Mouse (Mus musculus) midbrain, embryonic 16.5 days (tissue): ENCODE measurements around the gene Ampd1. TPM values are rescaled to one million over a fixed set of nuclear protein-coding genes. Genes with fewer than 3 reads are reported as not detected.
A peak's percentile ranks its signal among the peaks of the same experiment; 100 is the strongest.

Source experiments
- ATAC-seq: fragments of 200-750 bp; cut with Nextera tagmentation; 2 replicates; pipeline ENCODE4 v1.8.0; 2017; ENCODE audit warnings: moderate TSS enrichment
- H3K27ac ChIP-seq: fragments of 300-500 bp; sonication (generic); 2 replicates; pipeline ENCODE4 v1.5.1; 2014; ENCODE audit warnings: mild to moderate bottlenecking, low read length, mixed read lengths
- H3K27me3 ChIP-seq: fragments of 300-500 bp; sonication (generic); 2 replicates; pipeline ENCODE4 v1.6.1; 2014; ENCODE audit warnings: low read depth, low read length, mixed read lengths; ENCODE audit not compliant: control insufficient read depth, insufficient read depth
- H3K36me3 ChIP-seq: fragments of 300-500 bp; sonication (generic); 2 replicates; pipeline ENCODE4 v1.6.1; 2014; ENCODE audit warnings: mild to moderate bottlenecking, low read length, moderate library complexity, mixed read lengths; ENCODE audit not compliant: control insufficient read depth, insufficient read depth
- H3K4me1 ChIP-seq: fragments of 300-500 bp; sonication (generic); 2 replicates; pipeline ENCODE4 v1.6.1; 2014; ENCODE audit warnings: mild to moderate bottlenecking, low read length, mixed read lengths; ENCODE audit not compliant: control insufficient read depth, insufficient read depth
- H3K4me2 ChIP-seq: fragments of 300-500 bp; sonication (generic); 2 replicates; pipeline ENCODE4 v1.6.1; 2014; ENCODE audit warnings: mild to moderate bottlenecking, low read length, mixed read lengths
- H3K4me3 ChIP-seq: fragments of 300-500 bp; sonication (generic); 2 replicates; pipeline ENCODE4 v1.5.1; 2014; ENCODE audit warnings: low read depth, mild to moderate bottlenecking, low read length, moderate library complexity, mixed read lengths
- H3K9ac ChIP-seq: fragments of 300-500 bp; sonication (generic); 2 replicates; pipeline ENCODE4 v1.6.1; 2014; ENCODE audit warnings: low read depth, low read length, mixed read lengths
- H3K9me3 ChIP-seq: fragments of 300-500 bp; sonication (generic); replicated peaks from 2 replicates; pipeline ENCODE4 v1.6.1; 2014; ENCODE audit warnings: mild to moderate bottlenecking, low read length, mixed read lengths; ENCODE audit not compliant: control insufficient read depth, poor library complexity, severe bottlenecking
- WGBS: fragments of 180-500 bp; shearing (Covaris S2); extraction: QIAGEN DNeasy Blood & Tissue Kit; methylation state at CpG from one replicate; pipeline ENCODE4 v1.1.7; 2014; 5-methylcytosine and 5-hydroxymethylcytosine counted together
- polyA plus RNA-seq: library from polyadenylated mRNA; unstranded; fragments of >200 nt; fragmentation: Nextera tagmentation; extraction: Ambion mirVana; gene quantifications from 2 replicates; pipeline ENCODE4 v1.2.1, GENCODE M21; 2015

The Ampd1 gene
- 0.20 TPM in 1 of 2 replicates, not detected in the other for polyA plus RNA-seq

DNA sequence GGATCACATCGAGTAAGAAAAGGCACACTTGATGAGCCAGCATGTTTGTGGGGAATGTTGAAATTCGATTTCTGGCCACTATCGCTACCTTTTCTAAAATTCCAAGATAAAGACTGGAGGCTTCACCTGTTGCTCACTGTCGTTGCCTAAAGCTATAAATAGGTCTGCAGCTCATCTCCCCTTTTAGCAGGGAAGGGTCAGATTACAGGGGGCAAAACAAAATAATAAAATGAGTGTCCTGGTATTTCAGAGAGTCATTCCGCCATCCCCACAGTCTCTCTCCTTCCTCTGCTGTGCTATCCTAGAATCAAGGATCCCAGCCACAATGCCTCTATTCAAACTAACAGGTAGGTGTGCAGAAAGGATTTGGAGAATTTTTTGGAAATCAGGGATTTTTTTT, at the start of gene Ampd1:
Ampd1 (plus strand) TSS at position 244 of the 400 bp plus-strand sequence.
- Histone ChIP-seq H3K9ac (no peak within 1 kb of the TSS), H3K9me3 (no peaks in the 10 kb centered on the region), H3K4me2 (no peak within 1 kb of the TSS), H3K36me3 (peaks cover 4% of the 10 kb centered on the region; the same call in 1 of the 2 replicates), H3K4me3 (no peak within 1 kb of the TSS), H3K27me3 (no peaks in the 10 kb centered on the region), H3K4me1 (no peaks in the 10 kb centered on the region), H3K27ac (no peak within 1 kb of the TSS)
- 78% methylated on average over 5 of the region's 5 CpGs for WGBS
- ATAC-seq: no peak

DNA sequence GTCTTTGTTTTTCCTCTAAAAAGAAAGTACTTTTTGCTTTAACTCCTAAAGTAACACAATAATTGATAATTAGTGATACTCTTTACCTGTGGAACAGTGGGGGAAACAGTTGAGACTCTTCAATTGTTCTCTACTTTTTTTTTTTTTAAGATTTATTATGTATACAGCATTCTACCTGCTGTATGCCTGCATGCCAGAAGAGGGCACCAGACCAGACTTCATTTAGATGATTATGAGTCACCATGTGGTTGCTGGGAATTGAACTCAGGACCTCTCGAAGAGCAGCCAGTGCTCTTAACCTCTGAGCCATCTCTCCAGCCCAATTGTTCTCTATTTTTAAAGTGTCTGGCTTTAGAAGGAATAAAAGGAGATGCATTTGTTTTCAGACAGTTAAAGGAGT, 47.6 kb upstream of the Ampd1 start:
- Histone ChIP-seq H3K36me3 (peaks cover 10% of the 10 kb centered on the region), H3K9me3 (no peaks in the 10 kb centered on the region), H3K27me3 (no peaks in the 10 kb centered on the region), H3K4me2 (no peak overlapping the region), H3K9ac (no peak overlapping the region), H3K27ac (no peak overlapping the region), H3K4me1 (peaks cover 18% of the 10 kb centered on the region), H3K4me3 (no peak overlapping the region)
- WGBS: 88% methylated on average over 1 of the region's 1 CpGs
- ATAC-seq: no peak

GRCm38 (mm10) chr3:103040285-103040684, 33.5 kb upstream of the Ampd1 start:
- ATAC-seq: no peak
- no peak overlapping the region for H3K4me2 ChIP-seq
- no peaks in the 10 kb centered on the region for H3K9me3 ChIP-seq
- H3K4me1 ChIP-seq: no peaks in the 10 kb centered on the region
- no peak overlapping the region for H3K27ac ChIP-seq
- H3K9ac ChIP-seq: no peak overlapping the region
- WGBS: 94% methylated on average over 6 of the region's 6 CpGs
- H3K27me3 ChIP-seq: no peaks in the 10 kb centered on the region
- H3K36me3 ChIP-seq: peaks cover 16% of the 10 kb centered on the region
- H3K4me3 ChIP-seq: no peak overlapping the region

- no peak overlapping the region for H3K27ac ChIP-seq
- ATAC-seq: no peak
Measured at GRCm38 (mm10) chr3:103040861-103041379, 32.9 kb upstream of the Ampd1 start.

DNA sequence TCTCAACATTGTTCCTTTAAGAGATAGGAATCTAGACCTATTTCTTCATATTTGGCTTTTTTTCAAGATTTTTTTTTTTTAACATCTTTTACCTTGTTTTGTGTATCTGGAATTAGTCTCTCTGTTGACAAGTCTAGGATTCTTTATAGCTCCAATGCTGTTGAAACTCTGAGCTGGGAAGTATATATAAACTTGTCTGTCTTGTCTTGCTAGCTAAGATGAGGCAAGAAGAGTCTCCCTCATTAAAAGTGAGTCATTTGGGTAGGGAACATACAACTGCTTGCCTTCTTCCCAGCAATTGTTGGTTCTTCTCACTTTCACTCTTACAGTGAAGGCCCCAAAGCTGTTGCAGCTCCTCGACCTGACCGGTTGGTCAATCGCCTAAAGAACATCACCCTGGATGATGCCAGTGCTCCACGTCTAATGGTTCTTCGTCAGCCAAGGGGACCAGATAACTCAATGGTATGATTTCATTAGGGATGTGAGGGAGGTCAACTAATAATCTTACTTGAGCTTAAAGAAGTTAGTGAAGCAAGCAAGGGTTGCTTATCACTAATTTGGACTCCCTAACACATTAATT, 17.7 kb upstream of the Ampd1 start:
- no peaks in the 10 kb centered on the region for H3K9me3 ChIP-seq
- H3K36me3 ChIP-seq: peaks cover 27% of the 10 kb centered on the region
- ATAC-seq: no peak
- H3K4me1 ChIP-seq: peaks cover 13% of the 10 kb centered on the region
- H3K4me3 ChIP-seq: no peak overlapping the region
- 93% methylated on average over 5 of the region's 5 CpGs for WGBS
- H3K27me3 ChIP-seq: no peaks in the 10 kb centered on the region
- H3K9ac ChIP-seq: no peak overlapping the region
- H3K27ac ChIP-seq: no peak overlapping the region
- H3K4me2 ChIP-seq: no peak overlapping the region

More at GRCm38 (mm10) chr3:103040861-103041379, 32.9 kb upstream of the Ampd1 start:
- Histone ChIP-seq H3K27me3 (no peaks in the 10 kb centered on the region), H3K4me3 (no peak overlapping the region), H3K4me1 (no peaks in the 10 kb centered on the region), H3K4me2 (no peak overlapping the region), H3K9me3 (no peaks in the 10 kb centered on the region), H3K9ac (no peak overlapping the region), H3K36me3 (peaks cover 16% of the 10 kb centered on the region)
- 84% methylated on average over 1 of the region's 1 CpGs for WGBS

DNA sequence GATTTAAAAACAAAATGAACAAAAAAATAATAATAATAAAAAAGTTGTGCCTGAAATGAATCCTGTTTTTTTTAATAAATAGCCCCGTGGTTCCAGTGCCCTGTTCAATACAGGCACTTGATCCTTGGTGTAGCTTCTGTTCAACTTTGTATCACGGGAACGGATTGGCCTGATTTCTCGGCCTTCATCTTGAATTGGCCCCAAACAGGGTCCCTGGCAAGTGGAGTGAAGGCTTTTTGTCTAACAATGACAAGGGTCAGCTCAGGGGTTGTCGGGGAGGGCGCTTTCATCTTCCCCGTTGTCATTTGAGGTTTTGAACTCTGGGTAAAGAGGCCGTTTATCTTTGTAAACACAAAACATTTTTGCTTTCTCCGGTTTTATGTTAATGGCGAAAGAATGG, 16.1 kb upstream of the Ampd1 start:
- WGBS: 2% methylated on average over 10 of the region's 10 CpGs
- H3K36me3 ChIP-seq: peaks cover 33% of the 10 kb centered on the region
- ATAC-seq: peak; percentile 44

GRCm38 (mm10) chr3:103058207-103059157, 15.3 kb upstream of the Ampd1 start, which contains the start of gene Nras:
Nras (plus strand) TSS chr3:103058285.
- Histone ChIP-seq H3K36me3 (peaks cover 36% of the 10 kb centered on the region), H3K27me3 (no peaks in the 10 kb centered on the region), H3K4me1 (peaks cover 13% of the 10 kb centered on the region), H3K4me3 (peak within 1 kb of the TSS; percentile 76), H3K9ac (peak within 1 kb of the TSS; percentile 87), H3K27ac (peak within 1 kb of the TSS; percentile 93), H3K9me3 (no peaks in the 10 kb centered on the region), H3K4me2 (peak within 1 kb of the TSS; percentile 86)
- peak; percentile 99 for ATAC-seq
- WGBS: 2% methylated on average over 46 of the region's 46 CpGs

More for the DNA sequence above, 16.1 kb upstream of the Ampd1 start:
- H3K9me3 ChIP-seq: no peaks in the 10 kb centered on the region
- H3K4me3 ChIP-seq: peak overlapping the region; percentile 76
- peak overlapping the region; percentile 49; the same call in 1 of the 2 replicates for H3K9ac ChIP-seq
- peak overlapping the region; percentile 86 for H3K4me2 ChIP-seq
- peaks cover 13% of the 10 kb centered on the region for H3K4me1 ChIP-seq
- no peaks in the 10 kb centered on the region for H3K27me3 ChIP-seq
- peak overlapping the region; percentile 93 for H3K27ac ChIP-seq

GRCm38 (mm10) chr3:103066927-103067326, 6.9 kb upstream of the Ampd1 start:
- Histone ChIP-seq H3K4me3 (no peak overlapping the region), H3K27ac (no peak overlapping the region), H3K27me3 (no peaks in the 10 kb centered on the region), H3K9ac (no peak overlapping the region), H3K4me1 (no peaks in the 10 kb centered on the region), H3K9me3 (no peaks in the 10 kb centered on the region), H3K4me2 (no peak overlapping the region), H3K36me3 (peaks cover 34% of the 10 kb centered on the region)
- 94% methylated on average over 8 of the region's 8 CpGs for WGBS
- ATAC-seq: no peak
